Mouse (Mus musculus): ENCODE measurements around the gene Depp1.

DNA sequence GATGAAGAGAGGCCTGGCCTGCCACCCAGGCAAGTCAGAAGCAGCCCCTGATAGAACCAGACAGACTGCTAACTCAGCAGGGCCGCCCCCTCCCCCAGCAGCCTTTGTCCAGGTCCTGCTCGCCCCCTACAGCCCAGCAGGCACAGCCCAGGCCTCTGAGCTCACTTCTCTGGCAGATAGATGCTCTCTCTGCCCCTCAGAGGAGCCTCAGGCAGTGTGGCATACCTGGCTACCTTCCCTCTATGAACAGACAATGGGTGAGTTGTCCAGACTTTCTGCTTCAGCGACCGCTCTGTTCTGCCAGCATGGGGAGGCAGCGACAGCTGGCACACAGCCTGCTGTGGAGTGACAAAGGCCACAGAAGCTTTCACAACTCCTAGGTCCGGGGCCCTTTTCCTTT, 19.7 kb downstream of the Depp1 start:
- TF ChIP-seq EP300 (IDR thresholded peaks at IDR 0.05; ENCODE audit: low read depth): no peak
- TF ChIP-seq CTCF (IDR thresholded peaks at IDR 0.05; ENCODE audit: low read depth): no peak

All from heart, postnatal 0 days (tissue).